Mouse (Mus musculus) midbrain, embryonic 11.5 days (tissue): Measurements from ENCODE around the gene Sgms1. TPM values are rescaled to one million over a fixed set of nuclear protein-coding genes. Genes with fewer than 3 reads are reported as not detected.
A peak's percentile ranks its signal among the peaks of the same experiment; 100 is the strongest.

ENCODE experiments used
- ATAC-seq: fragments of 200-750 bp; cut with Nextera tagmentation; 2 replicates; pipeline ENCODE4 v1.8.0; 2017; ENCODE audit warnings: moderate TSS enrichment, moderate library complexity; ENCODE audit not compliant: low FRiP score
- DNase-seq: peaks from one replicate; pipeline ENCODE4 v3.0.0; 2015; ENCODE audit warnings: low spot score; ENCODE audit errors: missing footprints
- H3K27ac ChIP-seq: fragments of 300-500 bp; sonication (generic); 2 replicates; pipeline ENCODE4 v1.5.1; 2014; ENCODE audit warnings: low read depth, low read length
- H3K27me3 ChIP-seq: fragments of 300-500 bp; sonication (generic); 2 replicates; pipeline ENCODE4 v1.6.1; 2014; ENCODE audit warnings: mild to moderate bottlenecking, low read length, moderate library complexity, mixed read lengths; ENCODE audit not compliant: control insufficient read depth, insufficient read depth
- H3K36me3 ChIP-seq: fragments of 300-500 bp; sonication (generic); 2 replicates; pipeline ENCODE4 v1.6.1; 2014; ENCODE audit warnings: mild to moderate bottlenecking, low read length, moderate library complexity, mixed read lengths; ENCODE audit not compliant: control insufficient read depth, insufficient read depth
- H3K4me1 ChIP-seq: fragments of 300-500 bp; sonication (generic); 2 replicates; pipeline ENCODE4 v1.6.1; 2014; ENCODE audit warnings: low read length; ENCODE audit not compliant: control insufficient read depth, insufficient read depth
- H3K4me2 ChIP-seq: fragments of 300-500 bp; sonication (generic); 2 replicates; pipeline ENCODE4 v1.6.1; 2014; ENCODE audit warnings: mild to moderate bottlenecking, moderate library complexity
- H3K4me3 ChIP-seq: fragments of 300-500 bp; sonication (generic); 2 replicates; pipeline ENCODE4 v1.5.1; 2014; ENCODE audit warnings: low read depth, low read length
- H3K9ac ChIP-seq: fragments of 300-500 bp; sonication (generic); 2 replicates; pipeline ENCODE4 v1.6.1; 2014; ENCODE audit warnings: low read length
- H3K9me3 ChIP-seq: fragments of 300-500 bp; sonication (generic); 2 replicates; pipeline ENCODE4 v1.6.1; 2016; ENCODE audit warnings: low read length; ENCODE audit not compliant: control insufficient read depth
- WGBS: fragments of 180-500 bp; shearing (Covaris S2); extraction: QIAGEN DNeasy Blood & Tissue Kit; methylation state at CpG from one replicate; pipeline ENCODE4 v1.1.7; 2014; 5-methylcytosine and 5-hydroxymethylcytosine counted together
- polyA plus RNA-seq: library from polyadenylated mRNA; unstranded; fragments of >200 nt; fragmentation: Nextera tagmentation; extraction: Ambion mirVana; gene quantifications from 2 replicates; pipeline ENCODE4 v1.2.1, GENCODE M21; 2014

Gene Sgms1
- polyA plus RNA-seq, 1 experiment from 2014 or later: 10.1 TPM

DNA sequence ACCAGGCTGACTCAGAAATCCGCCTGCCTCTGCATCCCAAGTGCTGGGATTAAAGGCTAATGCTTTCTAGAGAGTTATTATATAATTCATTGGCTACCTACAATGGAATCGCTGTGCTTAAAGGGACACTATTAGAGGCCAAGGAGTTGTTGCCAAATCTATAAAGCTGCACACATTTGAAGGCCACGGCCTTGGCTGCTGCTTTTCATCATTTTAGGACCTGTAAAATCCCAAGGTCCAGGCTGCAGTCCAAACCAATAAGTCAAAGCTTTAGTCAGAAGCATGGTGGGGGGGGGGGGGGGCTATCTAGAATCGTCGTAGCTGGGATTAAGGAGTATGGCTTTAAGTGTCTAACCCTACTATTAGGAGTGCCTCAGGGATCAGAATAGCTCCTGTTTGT is 9.0 kb upstream of the Sgms1 start:
- Histone ChIP-seq H3K9me3 (no peaks in the 10 kb centered on the region), H3K4me1 (no peaks in the 10 kb centered on the region), H3K4me2 (no peak overlapping the region), H3K27me3 (no peaks in the 10 kb centered on the region), H3K27ac (no peak overlapping the region), H3K9ac (no peak overlapping the region), H3K4me3 (no peak overlapping the region), H3K36me3 (no peaks in the 10 kb centered on the region)
- WGBS: 86% methylated on average over 5 of the region's 5 CpGs
- ATAC-seq (no peak), DNase-seq (no peak)

DNA sequence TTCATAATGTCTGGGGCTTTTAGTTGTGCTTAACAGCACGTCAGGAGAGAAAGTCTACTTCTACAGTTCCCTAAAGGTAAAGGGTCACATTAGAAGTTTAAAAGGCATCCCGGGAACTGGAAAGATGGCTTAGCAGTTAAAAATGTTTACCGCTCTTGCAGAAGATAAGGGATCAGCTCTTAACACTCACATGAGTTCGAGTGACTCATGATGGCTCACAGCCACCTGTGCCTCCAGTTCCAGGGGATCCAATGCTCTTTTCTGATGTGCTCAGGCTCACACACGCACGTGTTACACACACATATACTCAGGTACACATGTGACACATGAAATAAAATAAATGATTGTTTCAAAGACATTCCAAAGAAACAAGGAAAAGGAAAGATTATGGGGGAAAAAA is 6.8 kb upstream of the Sgms1 start:
- H3K9ac ChIP-seq: no peak overlapping the region
- H3K27ac ChIP-seq: no peak overlapping the region
- DNase-seq (no peak), ATAC-seq (no peak)
- no peak overlapping the region for H3K4me2 ChIP-seq
- no peaks in the 10 kb centered on the region for H3K4me1 ChIP-seq
- H3K9me3 ChIP-seq: no peaks in the 10 kb centered on the region
- 90% methylated on average over 6 of the region's 6 CpGs for WGBS
- H3K36me3 ChIP-seq: no peaks in the 10 kb centered on the region
- H3K27me3 ChIP-seq: no peaks in the 10 kb centered on the region
- H3K4me3 ChIP-seq: no peak overlapping the region

DNA sequence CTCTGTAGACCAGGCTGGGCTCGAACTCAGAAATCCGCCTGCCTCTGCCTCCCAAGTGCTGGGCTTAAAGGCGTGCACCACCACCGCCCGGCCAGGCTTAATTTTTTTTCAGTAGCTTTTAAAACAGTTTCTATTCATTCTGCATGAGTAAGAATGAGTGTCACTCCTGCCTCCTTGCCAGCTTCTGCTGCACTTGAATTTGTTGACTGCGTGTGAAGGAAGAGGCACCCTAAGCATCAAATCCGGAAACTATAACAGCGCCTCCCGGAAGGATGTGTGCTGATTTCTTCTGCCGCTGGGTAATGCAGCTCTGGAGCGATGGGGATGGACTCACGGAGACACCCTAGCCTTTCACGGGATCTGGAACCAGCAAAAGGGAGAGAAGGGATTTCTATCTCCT is 5.3 kb upstream of the Sgms1 start:
- Histone ChIP-seq H3K27ac (no peak overlapping the region), H3K4me3 (no peak overlapping the region), H3K4me1 (peaks cover 4% of the 10 kb centered on the region), H3K9me3 (peaks cover 3% of the 10 kb centered on the region; the same call in 1 of the 2 replicates), H3K27me3 (no peaks in the 10 kb centered on the region), H3K9ac (no peak overlapping the region), H3K36me3 (no peaks in the 10 kb centered on the region), H3K4me2 (no peak overlapping the region)
- DNase-seq (peak; percentile 66), ATAC-seq (no peak)
- WGBS: 91% methylated on average over 13 of the region's 13 CpGs

- no peak for DNase-seq
- no peak overlapping the region for H3K4me2 ChIP-seq
- peaks cover 3% of the 10 kb centered on the region; the same call in 1 of the 2 replicates for H3K9me3 ChIP-seq
- no peaks in the 10 kb centered on the region for H3K36me3 ChIP-seq
- 93% methylated on average over 8 of the region's 8 CpGs for WGBS
- no peaks in the 10 kb centered on the region for H3K27me3 ChIP-seq
- no peak overlapping the region for H3K9ac ChIP-seq
- no peak overlapping the region for H3K4me3 ChIP-seq
- peaks cover 7% of the 10 kb centered on the region for H3K4me1 ChIP-seq
- no peak overlapping the region for H3K27ac ChIP-seq
- no peak for ATAC-seq
These were observed 4.4 kb upstream of the Sgms1 start for GRCm38 (mm10) chr19:32393758-32394450.

DNA sequence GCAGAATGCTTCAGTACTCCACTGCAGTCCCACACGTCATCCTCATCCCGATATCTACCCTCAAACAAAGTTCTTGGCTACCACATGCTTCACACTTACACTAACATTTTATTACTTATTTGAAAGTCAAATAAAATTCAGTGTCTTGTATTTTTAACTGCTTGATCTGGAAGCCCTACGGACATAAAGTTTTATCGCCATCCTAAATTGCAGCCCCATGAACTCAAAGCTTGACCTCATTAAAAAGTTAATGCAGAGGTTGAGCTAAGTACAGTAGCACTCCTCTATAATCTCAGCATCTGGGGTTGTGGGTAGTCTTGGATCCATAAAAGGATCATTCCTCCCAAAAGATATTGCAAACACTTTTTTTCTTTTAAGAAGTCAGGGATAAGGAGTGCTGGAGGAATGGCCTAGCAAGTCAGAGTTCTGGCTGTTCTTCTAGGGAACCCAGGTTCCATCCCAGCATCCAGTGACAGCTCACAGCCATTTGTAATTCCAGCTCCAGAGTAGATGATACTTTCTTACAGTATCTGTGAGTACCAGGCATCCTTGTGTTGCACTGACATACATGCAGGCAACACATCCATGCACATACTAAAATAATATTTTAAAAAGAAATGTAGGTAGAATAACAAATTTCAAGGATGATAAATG is 3.7 kb upstream of the Sgms1 start:
- WGBS: 90% methylated on average over 4 of the region's 4 CpGs
- Histone ChIP-seq H3K27ac (no peak overlapping the region), H3K9me3 (peaks cover 3% of the 10 kb centered on the region; the same call in 1 of the 2 replicates), H3K36me3 (no peaks in the 10 kb centered on the region), H3K9ac (no peak overlapping the region), H3K27me3 (no peaks in the 10 kb centered on the region), H3K4me3 (no peak overlapping the region), H3K4me1 (peaks cover 7% of the 10 kb centered on the region), H3K4me2 (no peak overlapping the region)
- DNase-seq: peak; percentile 35
- ATAC-seq: no peak

DNA sequence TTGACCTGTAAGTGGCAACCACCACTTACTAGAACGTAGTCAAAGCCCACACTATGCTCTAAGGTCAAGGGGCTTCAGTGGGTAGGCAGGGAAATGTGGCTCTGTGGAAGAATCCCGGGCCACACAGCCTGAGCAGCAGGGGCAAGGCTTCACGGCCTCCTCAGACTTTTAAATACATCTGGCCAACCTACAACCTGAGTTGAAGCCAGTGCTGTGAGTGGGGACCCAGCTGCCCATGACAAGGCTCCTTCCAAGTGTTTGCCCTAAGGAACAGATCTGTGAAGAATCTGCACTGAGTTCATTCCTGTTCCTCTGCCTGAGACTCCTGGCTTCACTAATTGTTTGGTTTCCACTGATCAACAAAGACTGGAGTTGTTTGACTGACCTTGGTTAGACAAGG is 1.9 kb upstream of the Sgms1 start:
- no peak overlapping the region for H3K4me3 ChIP-seq
- no peaks in the 10 kb centered on the region for H3K27me3 ChIP-seq
- WGBS: 90% methylated on average over 3 of the region's 3 CpGs

GRCm38 (mm10) chr19:32390116-32390515 is 602 bp upstream of the Sgms1 start:
- Histone ChIP-seq H3K9me3 (peaks cover 3% of the 10 kb centered on the region; the same call in 1 of the 2 replicates), H3K27me3 (no peaks in the 10 kb centered on the region), H3K4me2 (peak overlapping the region; percentile 97), H3K9ac (peak overlapping the region; percentile 85), H3K4me1 (peaks cover 16% of the 10 kb centered on the region), H3K36me3 (no peaks in the 10 kb centered on the region), H3K27ac (no peak overlapping the region), H3K4me3 (peak overlapping the region; percentile 71)
- DNase-seq (no peak), ATAC-seq (no peak)
- WGBS: 83% methylated on average over 7 of the region's 7 CpGs

More for the DNA sequence above, 1.9 kb upstream of the Sgms1 start:
- H3K4me1 ChIP-seq: peaks cover 16% of the 10 kb centered on the region
- no peak overlapping the region for H3K9ac ChIP-seq
- DNase-seq: peak; percentile 69
- no peak overlapping the region for H3K27ac ChIP-seq
- no peak for ATAC-seq
- peaks cover 3% of the 10 kb centered on the region; the same call in 1 of the 2 replicates for H3K9me3 ChIP-seq
- no peaks in the 10 kb centered on the region for H3K36me3 ChIP-seq
- no peak overlapping the region for H3K4me2 ChIP-seq

- peaks cover 3% of the 10 kb centered on the region; the same call in 1 of the 2 replicates for H3K9me3 ChIP-seq
- H3K27ac ChIP-seq: peak overlapping the region; percentile 91
- no peaks in the 10 kb centered on the region for H3K27me3 ChIP-seq
- H3K9ac ChIP-seq: peak overlapping the region; percentile 85
- no peaks in the 10 kb centered on the region for H3K36me3 ChIP-seq
- WGBS: under 1% methylated on average over 59 of the region's 75 CpGs
- ATAC-seq (peak; percentile 91), DNase-seq (peak; percentile 97)
- H3K4me3 ChIP-seq: peak overlapping the region; percentile 71
- H3K4me1 ChIP-seq: peaks cover 16% of the 10 kb centered on the region
- H3K4me2 ChIP-seq: peak overlapping the region; percentile 97
These were observed 1.2 kb downstream of the Sgms1 start for GRCm38 (mm10) chr19:32388191-32388921.
